Mouse (Mus musculus) embryo, embryonic 9.5 days (tissue): ENCODE data around the gene Hist2h2aa2.
"Not testable (repeated sequence)": the region's sequence is repeated elsewhere in the genome, so short reads cannot be mapped to it uniquely, and the experiment has no call there.

ENCODE experiments used
- DNase-seq: peaks from one replicate; pipeline ENCODE4 v3.0.0-alpha.2; 2017; ENCODE audit errors: extremely low spot score

The Hist2h2aa2 gene

DNA sequence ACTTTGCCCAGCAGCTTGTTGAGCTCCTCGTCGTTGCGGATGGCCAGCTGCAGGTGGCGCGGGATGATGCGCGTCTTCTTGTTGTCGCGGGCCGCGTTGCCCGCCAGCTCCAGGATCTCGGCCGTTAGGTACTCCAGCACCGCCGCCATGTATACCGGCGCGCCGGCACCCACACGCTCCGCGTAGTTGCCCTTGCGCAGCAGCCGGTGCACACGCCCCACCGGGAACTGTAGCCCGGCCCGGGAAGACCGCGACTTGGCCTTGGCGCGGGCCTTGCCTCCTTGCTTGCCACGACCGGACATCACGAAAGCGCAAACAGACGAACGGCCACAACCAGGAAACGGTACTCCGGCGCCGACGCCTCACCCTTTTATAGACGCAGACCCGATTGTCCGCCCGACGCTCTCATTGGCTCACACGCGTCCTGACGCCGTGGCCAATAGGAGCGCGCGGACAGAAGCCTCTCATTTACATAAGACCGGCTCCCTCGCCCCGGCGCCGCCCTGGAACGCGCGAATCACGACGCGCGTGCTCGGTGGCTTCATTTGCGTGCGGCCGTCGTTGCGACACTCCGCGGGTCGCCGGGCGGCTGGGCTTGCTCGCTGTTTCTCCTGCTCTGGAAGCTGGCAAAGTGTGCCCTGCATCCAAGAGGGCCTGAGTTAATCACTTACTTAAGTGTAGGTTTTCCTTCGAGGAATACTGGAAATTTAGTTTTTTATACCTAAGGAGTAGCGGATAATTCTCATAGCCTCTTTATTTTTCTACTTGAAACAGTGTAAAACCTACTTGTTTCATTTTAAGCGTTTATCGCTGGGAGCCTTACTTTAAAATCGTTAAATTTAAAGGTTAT lies at the start of gene Hist2h2aa2:
Hist2h2aa2 (minus strand) TSS at position 328 of the 850 bp plus-strand sequence.
- peak; percentile 75 for DNase-seq

DNA sequence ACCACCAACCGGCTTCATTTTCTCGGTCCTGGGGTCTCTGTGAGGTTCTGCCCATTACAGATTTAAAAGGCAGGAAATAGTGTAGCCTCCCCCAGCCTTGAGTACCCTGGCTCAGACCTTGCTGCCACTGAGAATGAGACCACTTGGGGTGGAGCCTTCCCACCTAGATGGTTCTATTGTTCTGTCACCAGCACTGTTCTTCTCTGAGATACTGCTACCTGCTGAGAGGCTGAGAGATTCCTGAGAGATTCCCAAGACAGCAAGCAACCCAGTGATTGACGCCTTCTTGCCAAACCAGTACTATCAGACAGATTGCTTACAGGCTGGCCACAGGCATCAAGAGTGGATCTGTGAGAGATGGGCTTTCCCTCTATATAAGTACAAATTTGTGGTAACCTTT lies 49.1 kb upstream of the Hist2h2aa2 start:
- DNase-seq = no peak

DNA sequence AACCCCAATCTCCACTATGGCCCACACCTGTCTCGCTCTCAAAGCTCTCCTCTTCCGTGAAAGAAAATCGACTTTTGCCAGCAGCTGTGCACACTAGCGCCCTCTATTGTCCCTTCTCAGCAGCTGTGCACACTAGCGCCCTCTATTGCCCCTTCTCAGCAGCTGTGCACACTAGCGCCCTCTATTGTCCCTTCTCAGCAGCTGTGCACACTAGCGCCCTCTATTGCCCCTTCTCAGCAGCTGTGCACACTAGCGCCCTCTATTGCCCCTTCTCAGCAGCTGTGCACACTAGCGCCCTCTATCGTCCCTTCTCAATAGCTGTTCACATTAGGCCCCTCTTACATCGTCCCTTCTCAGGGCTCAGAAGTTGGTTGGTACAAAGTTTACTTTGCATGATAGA lies 47.3 kb upstream of the Hist2h2aa2 start:
- not testable (repeated sequence) for DNase-seq

DNA sequence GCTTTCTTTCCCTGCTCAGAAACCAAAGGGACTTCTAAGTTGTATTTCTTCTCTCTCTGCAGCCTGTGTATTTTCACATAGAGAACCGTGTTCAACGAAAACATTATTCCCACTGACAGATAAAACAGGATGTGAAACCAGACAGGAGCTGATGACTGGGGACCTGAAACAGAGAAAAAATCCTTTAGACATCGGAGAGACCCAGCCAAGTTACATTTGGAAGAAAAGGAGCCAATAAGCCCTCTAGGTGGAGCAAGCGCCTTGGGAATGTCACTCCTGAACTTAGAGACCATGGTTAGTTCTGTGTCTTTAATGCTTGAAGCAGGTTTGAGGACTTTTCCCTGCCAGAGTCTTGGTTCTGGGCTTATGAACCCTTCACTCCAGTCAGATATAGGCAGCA lies 44.4 kb upstream of the Hist2h2aa2 start:
- DNase-seq = peak; percentile 53

DNA sequence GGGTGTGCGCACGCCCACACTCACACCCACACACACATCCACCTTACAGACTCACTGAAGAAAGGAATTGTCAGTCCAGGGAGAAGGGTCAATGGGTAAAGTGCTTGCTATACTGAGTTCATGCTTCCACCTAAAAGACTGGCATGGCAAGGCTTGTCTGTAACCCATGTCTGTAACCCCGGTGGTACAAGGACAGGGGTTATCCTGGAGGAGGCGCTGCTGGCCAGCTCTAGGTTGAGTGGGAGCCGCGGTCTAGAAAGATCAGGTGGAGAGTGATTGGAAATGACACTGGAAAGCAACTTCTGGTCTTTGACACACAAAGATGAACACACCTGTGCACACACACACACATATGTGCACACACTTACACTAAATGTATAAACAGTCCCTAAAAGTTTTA lies 40.6 kb upstream of the Hist2h2aa2 start:
- DNase-seq = no peak

DNA sequence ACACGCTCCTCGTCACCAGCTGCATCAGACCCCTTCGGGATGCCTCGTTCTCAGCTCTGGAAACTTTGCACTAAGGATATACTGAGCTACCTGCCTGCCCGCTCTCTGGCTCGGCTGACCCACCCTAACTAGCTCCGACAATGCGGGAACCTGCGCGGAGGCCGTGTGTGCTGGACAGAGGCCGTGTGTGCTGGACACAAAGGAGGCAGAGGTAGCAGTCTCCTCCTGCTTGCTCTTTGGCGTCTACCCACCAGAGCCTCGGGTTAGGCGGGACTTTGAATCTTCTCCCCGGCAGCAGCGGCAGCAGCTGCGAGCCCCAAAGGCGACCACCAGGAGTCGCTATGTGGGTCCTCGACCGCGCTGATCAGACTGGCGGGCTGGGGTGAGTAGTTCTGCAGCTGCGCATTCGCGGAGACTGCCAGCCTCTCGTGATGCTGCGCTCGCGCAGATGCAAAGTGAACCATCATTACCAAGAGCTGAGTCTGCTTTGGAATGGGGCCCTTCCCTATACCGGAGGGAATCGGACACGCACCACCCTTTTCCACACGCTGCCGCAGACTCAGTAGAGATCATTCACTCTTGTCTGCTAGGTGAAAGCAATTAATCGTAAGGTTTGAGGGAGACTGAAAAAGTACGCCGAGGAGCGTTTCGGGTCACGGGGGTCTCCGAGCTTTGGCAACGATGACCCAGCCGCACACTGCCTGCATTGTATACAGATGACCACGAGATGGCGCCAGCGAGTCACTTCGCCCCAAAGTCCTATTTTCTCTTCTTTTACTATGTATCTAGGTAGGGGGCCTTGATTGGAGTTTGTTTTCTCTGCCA lies 37.9 kb upstream of the Hist2h2aa2 start:
- DNase-seq = peak; percentile 97

DNA sequence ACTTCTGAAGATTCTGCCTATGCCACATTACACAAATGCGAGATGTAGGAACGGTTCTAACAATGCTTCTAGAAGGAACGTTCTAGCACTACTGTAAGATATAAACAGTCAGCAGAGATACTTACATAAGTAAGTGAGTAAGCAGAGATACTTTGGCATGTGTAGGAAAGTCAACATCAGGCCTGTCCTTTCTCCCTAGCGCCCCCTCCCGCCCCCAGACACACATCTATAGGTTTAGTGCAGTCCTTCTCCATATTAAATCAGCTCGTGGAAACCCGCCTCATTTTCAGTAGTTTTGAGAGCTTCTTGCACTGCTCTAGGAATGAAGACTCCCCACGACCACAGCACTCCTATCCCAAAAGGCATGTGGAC lies 37.3 kb upstream of the Hist2h2aa2 start:
- peak; percentile 76 for DNase-seq

DNA sequence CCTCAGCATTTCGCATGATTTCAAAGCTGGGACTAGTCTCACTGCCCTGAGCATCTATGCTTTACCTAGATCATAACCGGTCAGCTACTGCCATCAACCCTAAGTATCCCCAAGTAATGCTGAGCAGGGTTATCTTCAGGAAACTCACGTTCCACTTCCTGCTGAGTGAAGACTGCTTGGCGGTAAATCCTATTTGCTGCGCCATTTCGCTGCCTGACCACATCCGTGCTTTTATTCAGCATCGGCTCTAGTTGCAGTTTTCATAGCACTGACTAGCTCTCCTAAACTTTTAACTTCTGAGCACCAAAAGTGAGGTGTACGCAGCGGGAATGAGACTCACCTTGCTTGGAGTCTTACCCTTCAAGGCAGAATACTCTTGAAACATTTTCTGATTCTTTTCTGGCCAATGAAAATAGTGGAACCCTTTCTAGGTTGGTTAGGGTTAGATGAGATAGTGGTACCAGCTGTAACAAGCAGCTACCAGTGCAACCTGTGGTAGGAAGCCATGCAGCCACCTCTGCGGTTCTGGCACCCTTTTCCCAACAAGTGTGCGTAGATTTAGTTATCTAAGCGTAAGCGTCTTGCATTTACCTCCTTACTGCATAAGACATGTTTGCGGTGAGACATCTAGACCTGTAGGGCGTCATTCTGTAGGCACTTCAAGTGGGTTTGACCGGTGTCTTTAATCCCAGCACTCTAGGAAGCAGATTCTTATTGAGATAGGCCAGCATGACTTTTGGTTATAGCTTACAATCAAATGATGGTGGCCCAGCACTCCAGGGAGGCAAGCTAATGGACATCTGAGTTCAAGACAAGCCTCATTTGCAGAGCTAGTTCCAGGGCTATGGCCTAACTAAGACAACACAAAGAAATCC lies 33.8 kb upstream of the Hist2h2aa2 start:
- DNase-seq = no peak

DNA sequence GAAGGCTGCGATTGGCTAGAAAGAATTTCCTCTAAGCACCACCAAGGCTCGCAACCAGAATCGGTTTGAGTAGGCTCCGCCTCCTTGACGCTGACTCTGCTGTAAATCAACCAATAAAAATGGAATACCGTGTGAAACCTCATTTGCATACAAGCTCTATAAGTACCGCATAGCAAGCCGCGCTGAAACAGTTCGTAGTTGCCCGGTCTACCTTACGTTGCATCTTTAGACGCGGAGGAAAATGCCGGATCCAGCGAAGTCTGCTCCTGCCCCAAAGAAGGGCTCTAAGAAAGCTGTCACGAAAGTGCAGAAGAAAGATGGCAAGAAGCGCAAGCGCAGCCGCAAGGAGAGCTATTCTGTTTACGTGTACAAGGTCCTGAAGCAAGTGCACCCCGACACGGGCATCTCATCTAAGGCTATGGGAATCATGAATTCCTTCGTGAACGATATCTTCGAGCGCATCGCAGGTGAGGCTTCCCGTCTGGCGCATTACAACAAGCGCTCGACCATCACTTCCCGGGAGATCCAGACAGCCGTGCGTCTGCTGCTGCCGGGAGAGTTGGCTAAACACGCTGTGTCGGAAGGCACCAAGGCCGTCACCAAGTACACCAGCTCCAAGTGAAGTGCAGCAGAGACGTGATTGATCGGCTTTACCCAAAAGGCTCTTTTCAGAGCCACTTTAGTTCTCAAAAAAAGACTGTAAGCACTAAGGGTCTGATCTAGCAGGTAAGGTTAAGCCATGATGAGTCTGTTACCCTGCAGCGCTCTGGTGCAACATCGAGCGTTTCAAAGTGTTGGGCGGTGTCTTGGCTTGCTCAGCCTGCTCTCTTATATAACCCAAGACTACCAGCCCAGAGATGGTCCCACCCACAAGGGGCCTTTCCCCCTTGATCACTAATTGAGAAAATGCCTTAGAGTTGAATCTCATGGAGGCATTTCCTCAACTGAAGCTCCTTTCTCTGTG lies 29.7 kb upstream of the Hist2h2aa2 start, which contains the start of gene Hist2h2bb:
Hist2h2bb (plus strand) TSS at position 242 of the 964 bp plus-strand sequence.
- DNase-seq = peak; percentile 96

DNA sequence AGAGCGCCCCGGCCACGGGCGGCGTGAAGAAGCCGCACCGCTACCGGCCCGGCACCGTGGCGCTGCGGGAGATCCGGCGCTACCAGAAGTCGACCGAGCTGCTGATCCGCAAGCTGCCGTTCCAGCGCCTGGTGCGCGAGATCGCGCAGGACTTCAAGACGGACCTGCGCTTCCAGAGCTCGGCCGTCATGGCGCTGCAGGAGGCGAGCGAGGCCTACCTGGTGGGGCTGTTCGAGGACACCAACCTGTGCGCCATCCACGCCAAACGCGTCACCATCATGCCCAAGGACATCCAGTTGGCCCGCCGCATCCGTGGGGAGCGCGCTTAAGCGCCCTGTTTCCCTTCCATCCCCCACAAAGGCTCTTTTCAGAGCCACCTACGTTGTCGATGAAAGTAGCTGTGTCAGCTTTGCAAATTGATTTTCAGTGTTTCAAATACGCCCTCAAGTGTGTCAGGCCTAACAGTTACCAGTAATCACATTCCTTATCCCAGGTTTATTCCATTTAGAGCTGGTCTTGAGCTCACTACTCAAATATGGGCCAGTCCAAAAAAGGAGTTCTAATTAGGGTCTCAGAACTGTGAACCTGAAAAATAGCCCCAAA lies 28.8 kb upstream of the Hist2h2aa2 start:
- not testable (repeated sequence) for DNase-seq

DNA sequence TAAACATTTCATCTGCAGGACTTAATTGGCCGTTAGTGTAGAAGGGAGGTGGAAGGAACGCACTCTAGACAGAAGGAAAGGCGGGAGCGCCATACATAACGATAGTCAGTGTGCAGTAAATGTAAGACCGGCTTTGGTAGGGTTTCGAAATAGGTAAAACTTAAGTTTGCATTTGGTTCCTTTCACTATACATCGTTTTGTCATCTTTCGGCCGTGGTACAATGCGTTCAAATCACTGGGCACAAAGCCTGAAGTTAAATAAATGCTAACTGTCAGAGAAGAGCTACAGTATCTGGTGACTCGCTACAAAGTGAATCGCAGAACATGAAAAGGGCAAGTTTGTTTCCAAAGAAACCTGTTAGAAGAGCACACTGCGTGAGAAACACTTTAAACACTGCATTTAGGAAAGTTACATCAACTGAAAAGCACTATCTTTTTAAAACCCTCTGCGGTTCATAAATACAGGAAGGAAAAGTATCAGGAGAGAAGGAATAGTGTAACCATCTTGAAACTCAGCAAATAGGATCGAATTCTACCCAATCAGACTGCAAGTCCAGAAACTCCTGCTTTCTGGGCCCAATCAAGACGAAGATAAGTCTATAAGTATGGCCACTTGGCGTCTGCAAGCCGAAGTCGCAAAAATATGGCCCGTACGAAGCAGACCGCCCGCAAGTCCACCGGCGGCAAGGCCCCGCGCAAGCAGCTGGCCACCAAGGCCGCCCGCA lies 28.1 kb upstream of the Hist2h2aa2 start, which contains the start of gene Hist2h3b:
Hist2h3b (plus strand) TSS at position 604 of the 725 bp plus-strand sequence.
- DNase-seq = peak; percentile 89

DNA sequence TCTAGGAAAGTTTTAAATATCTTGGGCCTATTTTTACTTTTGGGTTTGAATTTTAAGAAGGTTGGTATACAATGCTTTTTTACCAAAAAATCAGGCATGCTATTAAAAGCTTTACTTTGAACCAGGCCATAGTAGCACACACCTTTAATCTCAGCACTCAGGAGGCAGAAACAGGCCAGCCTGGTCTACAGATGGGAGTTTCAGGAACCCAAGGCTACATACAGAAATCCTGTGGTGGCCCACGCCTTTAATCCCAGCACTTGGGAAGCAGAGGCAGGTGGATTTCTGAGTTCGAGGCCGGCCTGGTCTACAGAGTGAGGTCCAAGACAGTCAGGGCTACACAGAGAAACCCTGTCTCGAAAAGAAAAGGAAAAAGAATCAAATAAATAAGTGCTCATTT lies 27.5 kb upstream of the Hist2h2aa2 start:
- DNase-seq = no peak

DNA sequence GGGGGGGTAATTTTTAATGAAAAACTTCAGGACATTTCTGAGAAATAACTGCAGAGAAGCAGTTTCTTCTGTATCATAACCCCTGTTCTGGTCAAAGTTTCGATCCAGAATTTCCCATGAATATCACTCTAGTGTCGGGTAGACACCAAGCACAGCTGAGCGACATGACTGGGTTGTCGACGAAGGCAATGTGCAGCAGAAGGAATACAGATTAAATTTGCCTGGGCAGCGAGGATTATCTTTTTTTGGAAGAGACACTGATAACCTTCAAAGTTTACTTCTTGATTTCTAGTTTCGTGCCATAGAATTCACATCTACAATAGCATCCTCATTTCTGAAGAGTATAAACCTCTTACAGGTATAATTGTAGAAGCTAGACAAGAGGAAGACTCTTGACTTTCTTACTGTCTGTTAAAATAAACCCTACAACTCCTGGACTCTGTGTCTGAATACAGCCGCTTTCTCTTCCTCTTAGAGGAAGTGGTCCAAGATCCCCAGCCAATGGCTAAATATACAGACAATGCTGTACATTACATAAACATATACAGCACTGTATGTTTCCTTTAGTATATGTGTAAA lies 26.1 kb upstream of the Hist2h2aa2 start:
- no peak for DNase-seq

DNA sequence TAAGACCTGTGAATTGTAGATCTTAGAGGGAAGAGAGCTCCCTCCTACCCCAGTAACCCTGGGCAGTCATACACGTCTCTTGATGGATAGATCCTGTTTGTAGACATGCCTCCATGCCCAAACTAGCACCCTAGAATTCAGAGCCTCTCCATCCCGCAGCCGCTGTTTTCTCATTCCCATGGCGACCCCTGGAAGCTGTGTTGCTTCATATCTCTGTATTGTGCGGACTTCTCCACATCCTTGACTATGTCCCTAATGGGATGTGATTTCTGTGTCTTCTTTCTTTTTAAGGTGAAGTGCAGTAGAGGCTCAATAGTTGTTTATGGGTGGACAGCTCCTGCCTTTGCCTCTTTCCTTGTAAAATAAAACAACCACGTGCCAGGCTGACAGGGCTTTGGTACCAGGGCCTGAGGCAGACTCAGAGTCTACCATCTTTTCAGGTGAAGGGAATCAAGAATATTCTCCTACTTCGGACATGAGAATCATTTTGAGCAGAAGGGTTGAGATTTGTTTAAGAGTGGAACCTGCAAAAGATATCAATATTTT lies 24.4 kb upstream of the Hist2h2aa2 start:
- DNase-seq = peak; percentile 45

DNA sequence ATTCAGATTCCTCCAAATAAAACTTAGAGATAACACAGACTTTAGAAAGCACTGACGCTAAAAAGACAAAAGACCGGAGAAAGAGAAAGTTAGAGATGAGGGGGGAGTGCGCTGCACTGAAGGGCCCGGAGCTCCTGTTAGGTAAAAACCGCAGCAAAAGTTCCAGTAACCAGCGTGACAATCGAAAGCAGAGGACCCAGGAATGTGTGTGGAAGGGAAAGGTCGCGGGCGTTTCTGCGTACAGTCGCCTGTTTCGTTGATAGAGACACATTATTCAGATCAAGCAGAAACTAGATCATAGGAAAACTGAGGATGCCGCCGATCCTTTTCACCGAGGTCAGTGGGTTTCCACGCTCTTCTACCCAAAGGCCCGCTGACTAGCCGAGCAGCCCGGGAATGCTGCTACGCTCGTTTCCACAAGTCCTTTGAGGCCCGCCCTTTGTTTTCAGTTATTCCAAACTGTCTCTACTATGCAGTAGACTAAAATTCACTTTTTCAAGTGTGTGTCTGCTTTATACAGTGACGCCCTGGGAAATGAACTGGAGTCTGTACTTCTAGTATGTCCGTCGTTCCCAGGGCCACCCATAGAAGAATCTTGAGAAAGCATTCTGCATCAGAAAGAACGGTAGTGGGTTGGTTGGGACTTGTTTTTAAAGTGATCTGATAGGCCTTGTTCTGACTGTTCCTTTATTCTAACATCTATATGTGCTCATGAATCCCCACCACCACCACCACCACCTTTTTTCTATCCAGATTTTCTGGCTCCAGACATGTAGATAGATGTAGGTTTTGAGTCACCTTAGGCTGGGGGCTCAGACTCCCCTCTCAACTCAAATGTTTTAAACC lies 23.7 kb upstream of the Hist2h2aa2 start:
- peak; percentile 71 for DNase-seq

DNA sequence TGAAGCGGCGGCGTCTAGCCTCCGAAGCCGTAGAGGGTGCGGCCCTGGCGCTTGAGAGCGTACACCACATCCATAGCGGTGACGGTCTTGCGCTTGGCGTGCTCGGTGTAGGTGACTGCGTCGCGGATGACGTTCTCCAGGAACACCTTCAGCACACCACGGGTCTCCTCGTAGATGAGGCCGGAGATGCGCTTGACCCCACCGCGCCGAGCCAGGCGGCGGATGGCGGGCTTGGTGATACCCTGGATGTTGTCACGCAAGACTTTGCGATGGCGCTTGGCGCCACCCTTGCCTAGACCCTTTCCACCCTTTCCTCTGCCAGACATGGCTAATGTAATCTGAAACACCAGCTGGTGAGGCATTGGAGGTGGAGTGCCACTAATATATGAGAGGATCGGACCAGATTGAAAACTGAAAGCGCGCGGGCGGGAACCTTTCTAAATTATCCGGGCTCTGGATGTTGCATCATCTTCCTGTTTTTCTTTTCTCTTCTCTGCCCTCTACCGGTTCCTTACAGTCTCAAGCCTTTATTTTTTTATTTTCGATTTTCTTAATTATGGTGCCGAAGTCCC lies 23.0 kb upstream of the Hist2h2aa2 start, which contains the start of gene Hist2h4:
Hist2h4 (minus strand) TSS at position 333 of the 572 bp plus-strand sequence.
- DNase-seq = peak; percentile 99

DNA sequence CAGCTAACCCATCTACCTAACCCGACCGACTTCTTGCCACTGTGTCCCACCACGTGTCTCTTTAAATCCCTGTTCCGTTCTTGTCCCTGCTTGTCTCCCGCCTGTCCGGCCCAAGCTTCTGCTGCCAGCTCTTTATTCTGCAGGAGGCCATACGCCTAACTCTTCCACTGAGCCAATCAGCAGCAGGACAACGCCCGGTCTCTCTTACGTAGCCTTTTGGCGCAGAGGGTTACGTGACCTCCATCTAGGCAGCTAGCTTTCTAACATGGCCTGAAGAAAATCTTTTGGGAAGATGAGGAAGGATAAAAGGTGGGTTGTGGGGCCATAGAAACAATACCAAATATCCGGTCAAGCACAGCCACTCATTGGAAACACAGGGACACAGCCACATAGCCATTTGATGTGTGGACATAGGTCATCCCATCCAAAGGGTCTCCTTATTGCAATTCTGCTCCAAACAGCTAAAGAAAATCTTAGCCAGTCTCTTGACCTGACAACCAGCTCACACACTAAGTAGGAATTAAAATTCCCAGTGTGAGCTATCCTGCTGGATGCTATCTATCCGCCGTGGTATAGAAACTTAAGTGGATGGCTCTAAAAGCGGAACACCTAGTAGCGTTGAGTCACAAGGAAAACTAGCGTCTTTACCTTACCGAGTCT lies 22.3 kb upstream of the Hist2h2aa2 start:
- DNase-seq = peak; percentile 87
